Mouse (Mus musculus): ENCODE data around the gene Fmo4.

Fmo4 gene

GRCm38 (mm10) chr1:162792306-162793044 is 21.3 kb downstream of the Fmo4 start:
- DNase-seq, result peak; percentile 91

DNA sequence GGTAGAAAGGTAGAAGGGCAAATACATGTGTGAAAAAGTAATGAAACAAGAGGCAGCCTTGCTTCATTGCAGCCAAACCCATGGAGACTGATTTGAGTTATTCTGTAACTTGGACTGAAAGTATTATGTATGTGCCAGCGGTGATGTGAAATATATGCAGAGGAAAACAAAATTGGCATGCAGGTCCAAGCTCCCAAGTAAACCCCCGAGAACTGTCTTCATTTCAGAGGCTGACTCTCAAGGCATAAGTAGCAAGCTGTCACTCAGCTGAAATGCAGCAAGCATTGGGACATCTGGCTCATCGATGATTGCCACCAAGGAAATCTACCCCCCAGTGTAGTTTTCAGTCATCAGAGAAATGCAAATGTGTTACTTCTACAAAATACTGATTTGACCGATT is 28.6 kb downstream of the Fmo4 start:
- DNase-seq, result no peak

DNA sequence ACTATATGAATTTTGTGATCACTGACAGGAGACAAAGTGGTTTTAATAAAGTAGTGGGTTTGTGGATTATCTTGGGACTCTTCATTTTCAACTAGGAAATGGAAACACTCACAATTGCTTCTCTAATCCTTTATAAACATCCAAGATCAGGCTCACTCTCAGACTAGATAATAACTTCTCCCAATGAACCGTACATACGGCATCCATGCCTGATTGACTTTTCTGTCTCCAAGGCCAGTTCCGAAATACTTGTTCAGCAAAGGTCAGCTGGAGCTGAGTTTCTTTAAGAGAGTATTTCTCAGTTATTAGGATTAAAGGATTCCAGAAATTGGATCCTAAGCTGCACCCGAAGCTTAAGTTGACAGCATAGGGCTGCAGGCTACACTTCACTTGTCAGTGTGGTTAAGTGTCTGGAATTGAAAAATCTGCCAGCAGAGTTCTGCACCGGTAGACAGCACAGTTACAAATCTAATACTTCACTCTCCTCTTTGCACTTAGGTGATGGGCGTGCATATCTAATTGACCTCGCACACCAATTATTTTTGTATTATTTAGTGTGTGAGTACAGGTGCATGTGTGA is 30.0 kb downstream of the Fmo4 start:
- DNase-seq, result no peak

- peak; percentile 44 for DNase-seq
Observed at GRCm38 (mm10) chr1:162781035-162781434, 32.7 kb downstream of the Fmo4 start.

DNA sequence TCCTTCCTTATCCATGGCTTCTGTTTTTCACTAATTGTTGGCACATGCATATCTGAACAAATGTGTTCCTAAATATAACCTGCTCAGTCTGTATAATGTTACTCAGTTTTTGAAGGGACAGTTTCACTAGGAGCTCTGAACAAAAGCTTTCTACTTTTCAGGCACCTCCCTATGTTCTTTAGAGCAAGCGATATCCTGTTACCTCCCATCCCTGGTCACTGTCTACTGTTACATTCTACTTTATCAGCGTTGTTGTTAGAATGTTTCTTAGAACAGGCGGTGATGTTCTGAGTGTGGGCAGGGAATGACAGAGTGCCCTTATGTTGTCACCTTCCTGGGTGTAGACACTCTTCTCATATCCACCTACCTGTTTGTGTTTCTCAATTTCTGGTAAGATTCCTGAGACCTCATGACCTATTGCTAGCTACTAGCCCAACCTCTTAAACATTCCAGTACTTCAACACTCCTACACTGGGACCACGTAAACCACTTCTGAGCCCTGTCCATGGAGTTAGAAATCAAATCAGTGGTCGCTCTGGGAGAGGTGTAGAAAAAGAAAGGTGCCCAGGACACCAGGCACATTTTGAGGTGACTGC is 35.7 kb downstream of the Fmo4 start:
- DNase-seq, result no peak

DNA sequence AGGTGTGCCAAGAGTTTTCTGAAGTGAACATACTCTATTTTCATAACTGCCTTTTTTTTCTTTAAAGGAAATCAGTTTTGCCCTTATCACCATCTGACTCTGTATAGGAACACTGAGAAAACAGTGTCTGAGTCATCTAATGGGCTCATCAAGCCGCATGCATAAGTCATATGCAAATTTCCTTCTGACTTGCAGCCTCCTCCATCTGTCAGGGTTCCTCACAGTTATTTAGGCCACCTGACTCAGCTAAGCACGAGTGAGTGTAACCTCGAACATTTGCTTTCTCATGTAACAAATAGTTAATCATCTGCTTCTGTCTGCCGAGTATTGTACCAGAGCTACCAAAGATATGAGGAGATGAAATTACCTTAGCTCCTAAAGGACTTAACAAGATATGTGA is 40.1 kb downstream of the Fmo4 start:
- DNase-seq, result no peak

- no peak for DNase-seq
Observed at GRCm38 (mm10) chr1:162771617-162772360, 42.0 kb downstream of the Fmo4 start.

- no peak for DNase-seq
Observed at GRCm38 (mm10) chr1:162752009-162752408, 61.8 kb downstream of the Fmo4 start.

DNA sequence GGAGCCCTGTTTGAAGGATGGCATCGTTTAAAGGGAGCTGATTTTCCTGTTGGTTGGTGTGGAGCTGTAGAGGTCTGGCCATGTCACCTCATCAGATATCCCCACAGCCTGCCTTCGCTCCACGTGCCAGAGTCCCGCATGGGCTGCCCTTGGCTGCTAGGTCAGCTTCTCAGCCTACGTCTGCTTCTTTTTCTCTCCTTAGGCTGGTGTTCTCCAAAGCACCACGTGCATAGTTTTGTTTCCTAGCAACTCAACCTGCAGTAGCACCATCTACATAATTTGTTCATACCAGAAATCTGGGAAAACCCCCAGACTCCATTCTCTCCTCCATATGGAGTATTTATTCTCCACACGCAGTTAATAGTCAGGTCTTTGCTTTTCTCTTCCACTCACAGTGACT is 64.2 kb downstream of the Fmo4 start:
- DNase-seq, result no peak

GRCm38 (mm10) chr1:162748761-162749160 is 65.0 kb downstream of the Fmo4 start:
- DNase-seq, result no peak
